ENCODE assay signal across 9 mouse cellular contexts in the genomic region with DNA sequence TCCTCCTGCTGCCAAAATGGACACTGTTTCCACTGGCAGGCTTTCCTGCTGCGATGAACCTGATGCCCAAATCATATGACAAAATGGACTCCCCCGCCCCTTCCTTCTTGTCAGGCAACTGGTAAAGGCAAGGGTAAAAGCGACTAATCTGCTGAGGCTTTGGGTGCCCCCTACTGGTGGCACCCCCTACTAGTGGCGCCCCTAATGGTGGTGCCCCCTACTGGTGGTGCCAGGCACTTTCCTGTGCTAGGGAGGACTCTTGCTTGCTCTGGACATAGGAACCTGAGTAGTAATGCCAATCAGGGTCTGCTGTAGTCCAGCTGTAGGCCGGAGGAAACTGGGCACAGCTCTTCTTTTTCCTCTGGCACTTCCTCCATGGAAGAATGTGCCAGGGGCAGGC. TPM values are rescaled to one million over a fixed set of nuclear protein-coding genes. Genes with fewer than 3 reads are reported as not detected.
DNase-seq lines count a peak whose midpoint lies in the region; ATAC-seq lines count a peak whose summit lies in the region.
"Had no signal": no experiment of that assay in that cellular context is flagged by ENCODE, and none has a peak within 500 bp of the region (broad histone marks: within the 10 kb centered on the region; RNA-seq: fewer than 3 reads in every experiment).

No protein-coding gene starts in this region.

- no peaks in the 10 kb centered on the region for H3K9me3 ChIP-seq in intestine, embryonic 16.5 days (ENCODE audit: control insufficient read depth, low read length)
- H3K9me3 ChIP-seq: midbrain, embryonic 12.5 days had no signal

- 59% methylated on average over 5 of the region's 5 CpGs for WGBS in intestine, embryonic 16.5 days

- peak; percentile 36 for ATAC-seq in inflammation-experienced regulatory T-cells, adult 6 months
- no peak for ATAC-seq in intestine, embryonic 16.5 days

- no peaks in the 10 kb centered on the region for H3K27me3 ChIP-seq in intestine, embryonic 16.5 days (replicated peaks; ENCODE audit: control insufficient read depth, insufficient read depth, low read length)

- no peak overlapping the region for H3K4me2 ChIP-seq in intestine, embryonic 16.5 days (ENCODE audit: low read depth, low read length)
- H3K4me2 ChIP-seq: midbrain, embryonic 12.5 days had no signal

- H3K4me1 ChIP-seq in intestine, embryonic 16.5 days (ENCODE audit: control insufficient read depth, insufficient read depth, low read length) = no peaks in the 10 kb centered on the region; the same call in 1 of the 2 replicates

- peak; percentile 47 for DNase-seq in gastrocnemius, postnatal 10 days
- no peak for DNase-seq in gastrocnemius, adult 8-10 months (ENCODE audit: low spot score in 2 of 2)
- peak; percentile 48 to 70 for DNase-seq in right cerebral cortex, adult 2 months (ENCODE audit: low spot score in 2 of 2)
- DNase-seq in right cerebral cortex, postnatal 36 days (ENCODE audit: low spot score in 2 of 2) = no peak
- peak; percentile 51 for DNase-seq in T-cell, adult 2 months (ENCODE audit: low spot score)
- DNase-seq in lung, postnatal 14 days = peak; percentile 34

- H3K36me3 ChIP-seq in intestine, embryonic 16.5 days (ENCODE audit: control insufficient read depth, insufficient read depth, low read length) = no peaks in the 10 kb centered on the region
- H3K36me3 ChIP-seq: midbrain, embryonic 12.5 days had no signal

- H3K4me3 ChIP-seq in intestine, embryonic 16.5 days (ENCODE audit: low read length) = no peak overlapping the region
- H3K4me3 ChIP-seq: midbrain, embryonic 12.5 days had no signal

- H3K9ac ChIP-seq in intestine, embryonic 16.5 days (ENCODE audit: low read depth, low read length) = no peak overlapping the region
- H3K9ac ChIP-seq: midbrain, embryonic 12.5 days had no signal

- no peak overlapping the region for H3K27ac ChIP-seq in intestine, embryonic 16.5 days (ENCODE audit: low read length)
- H3K27ac ChIP-seq: midbrain, embryonic 12.5 days had no signal

RNA-seq across cellular contexts. Expression of gene Nphp4, which starts 44.2 kb away (rescaled TPM):
- 1 to 10 TPM; 1.2 to 1.8 TPM for total RNA-seq in gastrocnemius, postnatal 10 days (2021)
- total RNA-seq in gastrocnemius, adult 8-10 months (2022) = under 1 TPM; 0.40 to 0.92 (median 0.44) TPM
- polyA plus RNA-seq in inflammation-experienced regulatory T-cells, adult 6 months (2017; shearing (Covaris generic)) = under 1 TPM in 1 of 3 experiments, not detected in 2; 0.41 TPM
- 1.4 and 1.7 TPM in 2 replicates for polyA plus RNA-seq in intestine, embryonic 16.5 days (2015; fragmentation: Nextera tagmentation; extraction: Ambion mirVana)

RNA-seq across cellular contexts. Expression of gene Kcnab2, which starts 45.4 kb away (rescaled TPM):
- total RNA-seq in gastrocnemius, postnatal 10 days (2021) = 1 to 10 TPM; 3.2 to 5.4 TPM
- 1 to 10 TPM in 1 of 4 experiments, under 1 TPM in 3; 0.63 to 1.2 (median 0.85) TPM for total RNA-seq in gastrocnemius, adult 8-10 months (2022)
- 100 to 1,000 TPM in 1 of 3 experiments, 10 to 100 TPM in 2; 81.9 to 170 (median 96.5) TPM for polyA plus RNA-seq in inflammation-experienced regulatory T-cells, adult 6 months (2017; shearing (Covaris generic))
- 3.3 and 4.4 TPM in 2 replicates for polyA plus RNA-seq in intestine, embryonic 16.5 days (2015; fragmentation: Nextera tagmentation; extraction: Ambion mirVana)

Comparison
In these comparisons a context has a peak if more than half of its experiments do, and no peak if none do; other contexts are left out.
1. DNase-seq: peak in gastrocnemius, postnatal 10 days (single experiment), right cerebral cortex, adult 2 months (2 of 2), T-cell, adult 2 months (single experiment) and lung, postnatal 14 days (single experiment); none in gastrocnemius, adult 8-10 months (0 of 2) and right cerebral cortex, postnatal 36 days (0 of 2).